Mouse (Mus musculus) lung, embryonic 14.5 days (tissue): ENCODE measurements around the gene Higd1c. TPM values are rescaled to one million over a fixed set of nuclear protein-coding genes. Genes with fewer than 3 reads are reported as not detected.
"Not testable (repeated sequence)": the region's sequence is repeated elsewhere in the genome, so short reads cannot be mapped to it uniquely, and the experiment has no call there.

Experiments
- ATAC-seq: fragments of 200-750 bp; cut with Nextera tagmentation; 2 replicates; pipeline ENCODE4 v1.8.0; 2017; ENCODE audit warnings: mild to moderate bottlenecking, moderate TSS enrichment, moderate library complexity; ENCODE audit not compliant: insufficient read depth
- DNase-seq: peaks from one replicate; pipeline ENCODE4 v3.0.0-alpha.2; 2015
- H3K27ac ChIP-seq: fragments of 300-500 bp; sonication (generic); 2 replicates; pipeline ENCODE4 v1.5.1; 2014; ENCODE audit warnings: low read depth, mild to moderate bottlenecking, moderate library complexity
- H3K27me3 ChIP-seq: fragments of 300-500 bp; sonication (generic); 2 replicates; pipeline ENCODE4 v1.6.1; 2014; ENCODE audit warnings: low read length, control low read depth; ENCODE audit not compliant: insufficient read depth
- H3K36me3 ChIP-seq: fragments of 300-500 bp; sonication (generic); 2 replicates; pipeline ENCODE4 v1.6.1; 2014; ENCODE audit warnings: control low read depth; ENCODE audit not compliant: insufficient read depth
- H3K4me1 ChIP-seq: fragments of 300-500 bp; sonication (generic); 2 replicates; pipeline ENCODE4 v1.6.1; 2014; ENCODE audit warnings: antibody characterized with exemption, control low read depth; ENCODE audit not compliant: insufficient read depth
- H3K4me2 ChIP-seq: fragments of 300-500 bp; sonication (generic); 2 replicates; pipeline ENCODE4 v1.6.1; 2014; ENCODE audit warnings: mild to moderate bottlenecking
- H3K4me3 ChIP-seq: fragments of 300-500 bp; sonication (generic); 2 replicates; pipeline ENCODE4 v1.5.1; 2014; ENCODE audit warnings: low read depth, low read length
- H3K9ac ChIP-seq: fragments of 300-500 bp; sonication (generic); 2 replicates; pipeline ENCODE4 v1.6.1; 2014
- H3K9me3 ChIP-seq: fragments of 300-500 bp; sonication (generic); 2 replicates; pipeline ENCODE4 v1.6.1; 2016; ENCODE audit warnings: low read depth, low read length, control low read depth
- CTCF ChIP-seq: IDR thresholded peaks from 2 replicates; pipeline ENCODE4 v1.5.1; 2016; ENCODE audit warnings: antibody characterized with exemption, low read depth
- WGBS: fragments of 180-500 bp; shearing (Covaris S2); extraction: QIAGEN DNeasy Blood & Tissue Kit; methylation state at CpG from one replicate; pipeline ENCODE4 v1.1.7; 2014; 5-methylcytosine and 5-hydroxymethylcytosine counted together
- polyA plus RNA-seq: library from polyadenylated mRNA; unstranded; fragments of >200 nt; fragmentation: Nextera tagmentation; extraction: Ambion mirVana; gene quantifications from 2 replicates; pipeline ENCODE4 v1.2.1, GENCODE M21; 2014

The Higd1c gene
- polyA plus RNA-seq, 1 experiment from 2014 or later: not detected

- H3K4me3 ChIP-seq: no peak overlapping the region
- H3K9ac ChIP-seq: no peak overlapping the region
- H3K9me3 ChIP-seq: no peaks in the 10 kb centered on the region
- H3K36me3 ChIP-seq: no peaks in the 10 kb centered on the region
- H3K4me2 ChIP-seq: no peak overlapping the region
- no peak overlapping the region for H3K27ac ChIP-seq
- WGBS: 70% methylated on average over 14 of the region's 14 CpGs
- DNase-seq (no peak), ATAC-seq (no peak)
- no peaks in the 10 kb centered on the region for H3K4me1 ChIP-seq
- H3K27me3 ChIP-seq: no peaks in the 10 kb centered on the region
- no peak for TF ChIP-seq CTCF
Measured at GRCm38 (mm10) chr15:100346761-100347160, 17.6 kb upstream of the Higd1c start.

GRCm38 (mm10) chr15:100349496-100349895 lies 14.8 kb upstream of the Higd1c start:
- Histone ChIP-seq H3K4me1 (no peaks in the 10 kb centered on the region), H3K36me3 (no peaks in the 10 kb centered on the region), H3K9me3 (no peaks in the 10 kb centered on the region), H3K27ac (no peak overlapping the region), H3K9ac (no peak overlapping the region), H3K4me3 (no peak overlapping the region), H3K27me3 (no peaks in the 10 kb centered on the region), H3K4me2 (no peak overlapping the region)
- DNase-seq (no peak), ATAC-seq (no peak)
- TF ChIP-seq CTCF: no peak
- 14% methylated on average over 2 of the region's 2 CpGs for WGBS

- no peak overlapping the region for H3K4me2 ChIP-seq
- H3K27me3 ChIP-seq: no peaks in the 10 kb centered on the region
- H3K9ac ChIP-seq: no peak overlapping the region
- DNase-seq (peak; percentile 20), ATAC-seq (no peak)
- H3K27ac ChIP-seq: no peak overlapping the region
- 49% methylated on average over 6 of the region's 6 CpGs for WGBS
- H3K9me3 ChIP-seq: no peaks in the 10 kb centered on the region
- H3K36me3 ChIP-seq: no peaks in the 10 kb centered on the region
- TF ChIP-seq CTCF: no peak
- no peaks in the 10 kb centered on the region for H3K4me1 ChIP-seq
- H3K4me3 ChIP-seq: no peak overlapping the region
Measured at GRCm38 (mm10) chr15:100351501-100352060, 12.8 kb upstream of the Higd1c start.

- Histone ChIP-seq H3K4me2 (no peak within 1 kb of the TSS), H3K27me3 (no peaks in the 10 kb centered on the region), H3K4me1 (no peaks in the 10 kb centered on the region), H3K36me3 (no peaks in the 10 kb centered on the region), H3K9me3 (no peaks in the 10 kb centered on the region), H3K4me3 (no peak within 1 kb of the TSS), H3K27ac (no peak within 1 kb of the TSS), H3K9ac (no peak within 1 kb of the TSS)
- WGBS: 80% methylated on average over 10 of the region's 10 CpGs
- no peak for ATAC-seq
- TF ChIP-seq CTCF: no peak
- no peak for DNase-seq
Measured at GRCm38 (mm10) chr15:100352711-100353250, 11.6 kb upstream of the Higd1c start, which contains the start of the genes Methig1 and Mettl7a2. TSS of gene Methig1 (plus strand) at chr15:100353149. TSS of gene Mettl7a2 (plus strand) at chr15:100353200.

- H3K9ac ChIP-seq, DNase-seq, H3K27ac ChIP-seq, H3K4me2 ChIP-seq, H3K27me3 ChIP-seq, H3K4me1 ChIP-seq, H3K9me3 ChIP-seq, H3K4me3 ChIP-seq, ATAC-seq, H3K36me3 ChIP-seq: not testable (repeated sequence)
- 87% methylated on average over 9 of the region's 22 CpGs for WGBS
Measured at GRCm38 (mm10) chr15:100353399-100353798, 10.9 kb upstream of the Higd1c start.

GRCm38 (mm10) chr15:100355876-100356275 lies 8.5 kb upstream of the Higd1c start:
- no peak for DNase-seq
- TF ChIP-seq CTCF: no peak
- no peak overlapping the region for H3K4me2 ChIP-seq
- H3K36me3 ChIP-seq: no peaks in the 10 kb centered on the region
- H3K4me3 ChIP-seq: no peak overlapping the region
- no peak for ATAC-seq
- H3K27ac ChIP-seq: no peak overlapping the region
- H3K9me3 ChIP-seq: no peaks in the 10 kb centered on the region
- no peaks in the 10 kb centered on the region for H3K27me3 ChIP-seq
- WGBS: 73% methylated on average over 5 of the region's 5 CpGs
- no peak overlapping the region for H3K9ac ChIP-seq
- H3K4me1 ChIP-seq: no peaks in the 10 kb centered on the region

- H3K36me3 ChIP-seq, H3K27me3 ChIP-seq, H3K9me3 ChIP-seq, DNase-seq, H3K4me2 ChIP-seq, H3K9ac ChIP-seq, H3K27ac ChIP-seq, ATAC-seq, H3K4me3 ChIP-seq, H3K4me1 ChIP-seq: not testable (repeated sequence)
- 57% methylated on average over 8 of the region's 9 CpGs for WGBS
Measured at GRCm38 (mm10) chr15:100365967-100366366, 1.6 kb downstream of the Higd1c start.
